Mouse (Mus musculus) heart, postnatal 0 days (tissue): ENCODE measurements at regions not wholly inside any gene's neighbourhood (a gene's known extent, or its start where the extent isn't known, plus 50 kb on each side); places are given as distances from the start of the nearest gene placed in this dataset.

Experiments used
- ATAC-seq: fragments of 200-750 bp; cut with Nextera tagmentation; 2 replicates; pipeline ENCODE4 v1.8.0; 2017; ENCODE audit warnings: low read depth, moderate number of reproducible peaks, moderate library complexity; ENCODE audit not compliant: insufficient read depth
- DNase-seq: peaks from one replicate; pipeline ENCODE4 v3.0.0-alpha.2; 2016; ENCODE audit warnings: low spot score
- H3K27ac ChIP-seq: fragments of 300-500 bp; sonication (generic); 2 replicates; pipeline ENCODE4 v1.5.1; 2014; ENCODE audit warnings: low read depth, mild to moderate bottlenecking
- H3K27me3 ChIP-seq: fragments of 300-500 bp; sonication (generic); 2 replicates; pipeline ENCODE4 v1.6.1; 2014; ENCODE audit warnings: low read length, mixed read lengths; ENCODE audit not compliant: control insufficient read depth, insufficient read depth
- H3K36me3 ChIP-seq: fragments of 300-500 bp; sonication (generic); replicated peaks from 2 replicates; pipeline ENCODE4 v1.6.1; 2014; ENCODE audit warnings: low read length, mixed read lengths; ENCODE audit not compliant: control insufficient read depth, insufficient read depth
- H3K4me1 ChIP-seq: fragments of 300-500 bp; sonication (generic); 2 replicates; pipeline ENCODE4 v1.6.1; 2014; ENCODE audit warnings: antibody characterized with exemption; ENCODE audit not compliant: control insufficient read depth, insufficient read depth
- H3K4me2 ChIP-seq: fragments of 300-500 bp; sonication (generic); 2 replicates; pipeline ENCODE4 v1.6.1; 2014; ENCODE audit warnings: low read depth, mild to moderate bottlenecking, low read length, moderate library complexity
- H3K4me3 ChIP-seq: fragments of 300-500 bp; sonication (generic); 2 replicates; pipeline ENCODE4 v1.5.1; 2014; ENCODE audit warnings: low read depth, low read length
- H3K9ac ChIP-seq: fragments of 300-500 bp; sonication (generic); replicated peaks from 2 replicates; pipeline ENCODE4 v1.6.1; 2014; ENCODE audit warnings: low read depth, low read length, mixed read lengths
- H3K9me3 ChIP-seq: fragments of 300-500 bp; sonication (generic); replicated peaks from 2 replicates; pipeline ENCODE4 v1.6.1; 2016; ENCODE audit warnings: low read length; ENCODE audit not compliant: control insufficient read depth
- CTCF ChIP-seq: IDR thresholded peaks from 2 replicates; pipeline ENCODE4 v1.5.1; 2016; ENCODE audit warnings: antibody characterized with exemption, control low read depth, low read depth
- EP300 ChIP-seq: IDR thresholded peaks from 2 replicates; pipeline ENCODE4 v1.6.1; 2016; ENCODE audit warnings: antibody characterized with exemption, low read depth
- WGBS: fragments of 180-500 bp; shearing (Covaris S2); extraction: QIAGEN DNeasy Blood & Tissue Kit; methylation state at CpG from one replicate; pipeline ENCODE4 v1.1.7; 2014; 5-methylcytosine and 5-hydroxymethylcytosine counted together

DNA sequence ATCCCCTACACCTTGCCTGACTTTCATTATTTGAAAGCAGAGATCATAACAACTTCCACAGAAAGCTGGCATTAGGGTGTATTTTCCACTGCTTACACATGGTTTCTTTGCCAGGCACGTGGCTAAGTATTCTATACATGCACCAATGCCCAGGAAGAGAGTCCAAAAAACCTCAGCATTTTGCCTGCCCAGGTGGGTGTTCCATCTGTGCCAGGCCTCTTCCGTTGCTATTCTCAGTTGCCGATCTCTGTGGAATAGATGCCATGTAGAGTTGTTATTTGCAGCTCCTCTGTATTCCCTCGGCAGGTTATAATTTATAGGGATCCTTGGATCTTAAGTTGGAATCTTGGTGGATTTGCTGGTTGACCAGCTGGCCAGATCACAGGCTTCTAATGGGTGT is 161.3 kb downstream of the Gm5426 start:
- TF ChIP-seq EP300 (no peak), CTCF (no peak)
- Histone ChIP-seq H3K9ac (no peak overlapping the region), H3K9me3 (no peaks in the 10 kb centered on the region), H3K4me2 (no peak overlapping the region), H3K4me3 (no peak overlapping the region), H3K27ac (no peak overlapping the region), H3K36me3 (no peaks in the 10 kb centered on the region), H3K27me3 (no peaks in the 10 kb centered on the region), H3K4me1 (no peaks in the 10 kb centered on the region)
- 89% methylated on average over 4 of the region's 4 CpGs for WGBS
- DNase-seq (no peak), ATAC-seq (no peak)

DNA sequence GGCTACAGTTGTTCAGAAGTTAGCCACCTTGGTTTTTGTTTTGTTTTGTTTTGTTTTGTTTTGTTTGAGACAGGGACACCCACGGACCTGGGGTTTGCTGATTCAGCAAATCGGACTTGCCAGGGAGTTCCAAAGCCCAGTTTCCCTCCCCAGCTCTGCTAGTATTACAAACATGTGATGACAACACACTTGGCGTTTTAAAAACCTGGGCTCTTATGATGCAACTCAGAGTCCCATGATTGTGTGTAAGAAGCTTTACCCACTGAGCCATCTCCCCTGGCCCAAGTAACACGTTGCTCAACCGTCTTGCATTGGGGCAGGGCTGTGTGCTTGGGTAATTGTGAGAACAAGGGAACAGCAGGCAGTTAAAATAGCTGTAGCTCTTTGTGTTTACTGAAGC is 162.2 kb downstream of the Gm5426 start:
- no peaks in the 10 kb centered on the region for H3K36me3 ChIP-seq
- ATAC-seq (no peak), DNase-seq (no peak)
- H3K27me3 ChIP-seq, result no peaks in the 10 kb centered on the region
- H3K4me1 ChIP-seq, result no peaks in the 10 kb centered on the region
- H3K27ac ChIP-seq, result no peak overlapping the region
- H3K4me2 ChIP-seq, result no peak overlapping the region
- H3K9me3 ChIP-seq, result no peaks in the 10 kb centered on the region
- 76% methylated on average over 5 of the region's 5 CpGs for WGBS
- no peak overlapping the region for H3K9ac ChIP-seq
- TF ChIP-seq EP300 (no peak), CTCF (no peak)
- no peak overlapping the region for H3K4me3 ChIP-seq

DNA sequence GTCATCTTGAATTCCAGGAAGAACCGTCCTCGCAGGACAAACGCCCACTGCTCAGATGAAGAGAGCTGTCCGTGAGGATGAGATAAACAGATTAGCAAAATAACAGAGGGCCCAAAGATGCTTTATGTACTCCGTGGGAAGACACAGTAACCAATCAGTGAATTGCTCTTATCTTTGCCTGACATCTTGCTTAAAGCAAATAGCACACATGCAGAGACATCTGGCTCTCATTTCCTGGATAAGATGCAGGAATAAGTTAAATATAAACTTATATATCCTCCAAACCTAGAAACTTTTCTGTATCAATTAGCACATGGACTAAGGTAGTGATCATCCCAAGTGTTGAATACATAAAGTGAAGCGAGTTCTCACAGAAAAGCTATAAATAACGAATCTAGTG is 169.3 kb downstream of the Gm5426 start:
- H3K9me3 ChIP-seq, result no peaks in the 10 kb centered on the region
- WGBS, result 62% methylated on average over 7 of the region's 7 CpGs
- no peak for ATAC-seq
- H3K4me2 ChIP-seq, result no peak overlapping the region
- H3K9ac ChIP-seq, result no peak overlapping the region
- no peak for TF ChIP-seq CTCF
- no peak for TF ChIP-seq EP300
- no peaks in the 10 kb centered on the region for H3K36me3 ChIP-seq
- DNase-seq, result no peak
- H3K27me3 ChIP-seq, result no peaks in the 10 kb centered on the region
- H3K4me3 ChIP-seq, result no peak overlapping the region
- no peak overlapping the region for H3K27ac ChIP-seq
- H3K4me1 ChIP-seq, result no peaks in the 10 kb centered on the region

DNA sequence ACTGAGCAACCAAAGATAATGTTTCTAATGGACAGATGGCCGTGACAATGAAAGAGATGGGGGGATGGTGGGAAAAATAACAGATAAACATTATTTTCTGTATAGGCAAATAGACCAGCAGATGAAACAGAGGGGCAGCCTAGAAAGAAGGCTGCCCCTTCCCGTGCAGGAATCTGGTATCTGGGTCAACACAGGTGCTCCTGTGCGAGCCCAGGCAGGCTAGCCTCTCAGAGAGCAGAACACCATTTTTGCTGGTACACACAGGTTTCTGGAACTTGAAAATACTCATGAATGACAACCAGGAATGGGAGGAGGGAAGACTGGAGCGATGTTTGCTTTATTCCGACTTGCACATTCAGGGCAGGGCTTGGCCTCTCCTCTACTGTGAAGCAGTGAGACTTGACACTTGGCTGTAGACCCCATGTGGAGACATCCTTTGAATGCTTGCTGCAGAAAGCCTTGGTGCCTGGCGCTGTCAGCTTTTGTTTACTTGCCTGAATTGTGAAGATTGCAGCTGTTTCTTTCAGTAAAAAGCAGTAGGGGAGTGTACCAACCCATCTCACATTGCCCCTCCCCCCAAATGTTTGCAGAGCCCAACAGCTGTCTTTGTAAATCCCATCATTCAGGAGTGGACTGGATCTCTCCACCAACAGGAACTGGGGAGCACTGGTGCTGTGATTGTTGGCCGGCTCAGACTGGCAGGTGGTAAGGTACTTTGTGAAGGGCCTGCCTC is 172.5 kb downstream of the Gm5426 start:
- no peak overlapping the region for H3K27ac ChIP-seq
- H3K36me3 ChIP-seq, result no peaks in the 10 kb centered on the region
- H3K9me3 ChIP-seq, result peaks cover 13% of the 10 kb centered on the region
- H3K4me2 ChIP-seq, result no peak overlapping the region
- 36% methylated on average over 7 of the region's 7 CpGs for WGBS
- DNase-seq (no peak), ATAC-seq (no peak)
- TF ChIP-seq EP300, result no peak
- no peak for TF ChIP-seq CTCF
- no peak overlapping the region for H3K4me3 ChIP-seq
- H3K9ac ChIP-seq, result no peak overlapping the region
- H3K4me1 ChIP-seq, result no peaks in the 10 kb centered on the region
- no peaks in the 10 kb centered on the region for H3K27me3 ChIP-seq

- Histone ChIP-seq H3K27me3 (no peaks in the 10 kb centered on the region), H3K4me1 (no peaks in the 10 kb centered on the region), H3K9ac (no peak overlapping the region), H3K36me3 (no peaks in the 10 kb centered on the region), H3K27ac (no peak overlapping the region), H3K4me2 (no peak overlapping the region), H3K4me3 (no peak overlapping the region), H3K9me3 (peaks cover 13% of the 10 kb centered on the region)
- DNase-seq, result no peak
- ATAC-seq, result no peak
- 72% methylated on average over 4 of the region's 4 CpGs for WGBS
- no peak for TF ChIP-seq EP300
- TF ChIP-seq CTCF, result no peak
These were observed 173.4 kb downstream of the Gm5426 start for GRCm38 (mm10) chr10:96309766-96310165.

- Histone ChIP-seq H3K27ac (no peak overlapping the region), H3K4me3 (no peak overlapping the region), H3K9me3 (no peaks in the 10 kb centered on the region), H3K36me3 (no peaks in the 10 kb centered on the region), H3K9ac (no peak overlapping the region), H3K4me2 (no peak overlapping the region), H3K27me3 (no peaks in the 10 kb centered on the region), H3K4me1 (no peaks in the 10 kb centered on the region)
- no peak for TF ChIP-seq EP300
- TF ChIP-seq CTCF, result no peak
- WGBS, result 83% methylated on average over 1 of the region's 1 CpGs
- no peak for DNase-seq
- no peak for ATAC-seq
These were observed 188.9 kb downstream of the Gm5426 start for GRCm38 (mm10) chr10:96325297-96325696.
